Mouse (Mus musculus) thymus, postnatal 0 days (tissue): Measurements from ENCODE around the gene Ndufb10. TPM values are rescaled to one million over a fixed set of nuclear protein-coding genes. Genes with fewer than 3 reads are reported as not detected.

Experiments
- polyA plus RNA-seq: library from polyadenylated mRNA; unstranded; fragments of >200 nt; fragmentation: Nextera tagmentation; extraction: Ambion mirVana; gene quantifications from 2 replicates; pipeline ENCODE4 v1.2.1, GENCODE M21; 2015

Gene Ndufb10
- polyA plus RNA-seq, 1 experiment from 2014 or later, result 304 TPM

Other genes with a start within 250 kb of the Ndufb10 start
- 18.6 and 19.2 TPM in 2 replicates for gene Mlst8, start 245.4 kb downstream of the Ndufb10 start, polyA plus RNA-seq
- gene Caskin1, start 235.9 kb downstream of the Ndufb10 start, polyA plus RNA-seq, result 0.10 and 0.19 TPM in 2 replicates
- 59.9 and 64.3 TPM in 2 replicates for gene Traf7, start 196.5 kb downstream of the Ndufb10 start, polyA plus RNA-seq
- gene Rab26, start 190.3 kb downstream of the Ndufb10 start, polyA plus RNA-seq, result 1.5 and 2.4 TPM in 2 replicates
- 4.6 and 6.4 TPM in 2 replicates for gene Pkd1, start 174.6 kb downstream of the Ndufb10 start, polyA plus RNA-seq
- gene Tsc2, start 91.8 kb downstream of the Ndufb10 start, polyA plus RNA-seq, result 25.0 and 26.0 TPM in 2 replicates
- 8.2 and 10.4 TPM in 2 replicates for gene Nthl1, start 91.8 kb downstream of the Ndufb10 start, polyA plus RNA-seq
- gene Slc9a3r2, start 74.2 kb downstream of the Ndufb10 start, polyA plus RNA-seq, result 11.3 and 11.9 TPM in 2 replicates
- 0.21 TPM in 1 of 2 replicates, not detected in the other for gene Npw, start 66.0 kb downstream of the Ndufb10 start, polyA plus RNA-seq
- gene Zfp598, start 54.8 kb downstream of the Ndufb10 start, polyA plus RNA-seq, result 11.6 and 14.5 TPM in 2 replicates
- gene Syngr3, start 34.5 kb downstream of the Ndufb10 start, polyA plus RNA-seq, result 0.09 and 0.13 TPM in 2 replicates
- gene Gfer, start 28.3 kb downstream of the Ndufb10 start, polyA plus RNA-seq, result 36.0 and 36.2 TPM in 2 replicates
- 2.3 and 3.0 TPM in 2 replicates for gene Noxo1, start 28.2 kb downstream of the Ndufb10 start, polyA plus RNA-seq
- gene Tbl3, start 16.8 kb downstream of the Ndufb10 start, polyA plus RNA-seq, result 65.9 TPM in 2 replicates
- 0.13 TPM in 1 of 2 replicates, not detected in the other for gene Rnf151, start 6.4 kb downstream of the Ndufb10 start, polyA plus RNA-seq
- 1,372 and 1,374 TPM in 2 replicates for gene Rps2, start 6.4 kb downstream of the Ndufb10 start, polyA plus RNA-seq
- 0.82 and 1.6 TPM in 2 replicates for gene Rpl3l, start 3.3 kb upstream of the Ndufb10 start, polyA plus RNA-seq
- gene Msrb1, start 12.2 kb upstream of the Ndufb10 start, polyA plus RNA-seq, result 48.7 and 53.4 TPM in 2 replicates
- gene Hs3st6, start 28.5 kb upstream of the Ndufb10 start, polyA plus RNA-seq, result 0.25 and 0.40 TPM in 2 replicates
- gene Meiob, start 79.8 kb upstream of the Ndufb10 start, polyA plus RNA-seq, result 0.17 and 0.23 TPM in 2 replicates
- 65.8 and 74.0 TPM in 2 replicates for gene Hagh, start 115.7 kb upstream of the Ndufb10 start, polyA plus RNA-seq
- gene Fahd1, start 125.9 kb upstream of the Ndufb10 start, polyA plus RNA-seq, result 11.0 and 12.8 TPM in 2 replicates
- 2.1 and 2.4 TPM in 2 replicates for gene Igfals, start 141.5 kb upstream of the Ndufb10 start, polyA plus RNA-seq
- gene Nubp2, start 161.9 kb upstream of the Ndufb10 start, polyA plus RNA-seq, result 109 and 112 TPM in 2 replicates
- 89.2 and 97.8 TPM in 2 replicates for gene Spsb3, start 162.2 kb upstream of the Ndufb10 start, polyA plus RNA-seq
- 19.9 and 24.9 TPM in 2 replicates for gene Eme2, start 170.6 kb upstream of the Ndufb10 start, polyA plus RNA-seq
- gene Mrps34, start 170.6 kb upstream of the Ndufb10 start, polyA plus RNA-seq, result 128 and 136 TPM in 2 replicates
- gene Nme3, start 172.0 kb upstream of the Ndufb10 start, polyA plus RNA-seq, result 47.7 and 57.2 TPM in 2 replicates
- gene Mapk8ip3, start 212.5 kb upstream of the Ndufb10 start, polyA plus RNA-seq, result 15.3 and 18.3 TPM in 2 replicates
- gene Jpt2, start 236.2 kb upstream of the Ndufb10 start, polyA plus RNA-seq, result 54.0 and 55.2 TPM in 2 replicates